Mouse (Mus musculus) kidney, embryonic 14.5 days (tissue): ENCODE measurements around the gene Bcat1. TPM values are rescaled to one million over a fixed set of nuclear protein-coding genes. Genes with fewer than 3 reads are reported as not detected.

ENCODE experiments used
- ATAC-seq: fragments of 200-750 bp; cut with Nextera tagmentation; 2 replicates; pipeline ENCODE4 v1.8.0; 2017; ENCODE audit warnings: moderate number of reproducible peaks, mild to moderate bottlenecking, moderate TSS enrichment, moderate library complexity; ENCODE audit not compliant: low FRiP score, low TSS enrichment
- H3K27ac ChIP-seq: fragments of 300-500 bp; sonication (generic); 2 replicates; pipeline ENCODE4 v1.5.1; 2014; ENCODE audit warnings: low read depth, mild to moderate bottlenecking, low read length, moderate library complexity, mixed read lengths
- H3K27me3 ChIP-seq: fragments of 300-500 bp; sonication (generic); 2 replicates; pipeline ENCODE4 v1.6.1; 2014; ENCODE audit warnings: mild to moderate bottlenecking, low read length; ENCODE audit not compliant: control insufficient read depth, insufficient read depth
- H3K36me3 ChIP-seq: fragments of 300-500 bp; sonication (generic); 2 replicates; pipeline ENCODE4 v1.6.1; 2014; ENCODE audit warnings: low read length, mixed read lengths; ENCODE audit not compliant: control insufficient read depth, insufficient read depth
- H3K4me1 ChIP-seq: fragments of 300-500 bp; sonication (generic); 2 replicates; pipeline ENCODE4 v1.6.1; 2014; ENCODE audit warnings: low read length, mixed read lengths; ENCODE audit not compliant: control insufficient read depth, insufficient read depth
- H3K4me2 ChIP-seq: fragments of 300-500 bp; sonication (generic); replicated peaks from 2 replicates; pipeline ENCODE4 v1.6.1; 2014; ENCODE audit warnings: low read depth, mild to moderate bottlenecking, low read length
- H3K4me3 ChIP-seq: fragments of 300-500 bp; sonication (generic); 2 replicates; pipeline ENCODE4 v1.5.1; 2014; ENCODE audit warnings: mild to moderate bottlenecking, low read length
- H3K9ac ChIP-seq: fragments of 300-500 bp; sonication (generic); 2 replicates; pipeline ENCODE4 v1.6.1; 2014; ENCODE audit warnings: low read depth, mild to moderate bottlenecking, low read length, moderate library complexity
- H3K9me3 ChIP-seq: fragments of 300-500 bp; sonication (generic); 2 replicates; pipeline ENCODE4 v1.6.1; 2016; ENCODE audit warnings: low read length; ENCODE audit not compliant: control insufficient read depth
- WGBS: fragments of 180-500 bp; shearing (Covaris S2); extraction: QIAGEN DNeasy Blood & Tissue Kit; methylation state at CpG from one replicate; pipeline ENCODE4 v1.1.7; 2014; 5-methylcytosine and 5-hydroxymethylcytosine counted together
- polyA plus RNA-seq: library from polyadenylated mRNA; unstranded; fragments of >200 nt; fragmentation: Nextera tagmentation; extraction: Ambion mirVana; gene quantifications from 2 replicates; pipeline ENCODE4 v1.2.1, GENCODE M21; 2014

Gene Bcat1
- polyA plus RNA-seq, 1 experiment from 2014 or later, result 8.6 TPM

GRCm38 (mm10) chr6:144961253-144962012 is 114.6 kb downstream of the Bcat1 start:
- 0 out of 2 replicates have a peak, but pooled peaks have one; percentile 24 for ATAC-seq
- H3K27me3 ChIP-seq, result no peaks in the 10 kb centered on the region
- no peaks in the 10 kb centered on the region for H3K9me3 ChIP-seq
- H3K36me3 ChIP-seq, result no peaks in the 10 kb centered on the region
- no peak overlapping the region for H3K27ac ChIP-seq
- H3K4me1 ChIP-seq, result no peaks in the 10 kb centered on the region
- no peak overlapping the region for H3K4me2 ChIP-seq
- 69% methylated on average over 25 of the region's 25 CpGs for WGBS
- no peak overlapping the region for H3K9ac ChIP-seq
- no peak overlapping the region for H3K4me3 ChIP-seq

GRCm38 (mm10) chr6:144955887-144956547 is 120.0 kb downstream of the Bcat1 start:
- H3K4me3 ChIP-seq, result no peak overlapping the region
- H3K27ac ChIP-seq, result no peak overlapping the region
- no peak overlapping the region for H3K9ac ChIP-seq
- H3K27me3 ChIP-seq, result no peaks in the 10 kb centered on the region
- H3K4me1 ChIP-seq, result no peaks in the 10 kb centered on the region
- H3K9me3 ChIP-seq, result no peaks in the 10 kb centered on the region
- no peak for ATAC-seq
- WGBS, result 62% methylated on average over 14 of the region's 14 CpGs
- no peaks in the 10 kb centered on the region for H3K36me3 ChIP-seq
- no peak overlapping the region for H3K4me2 ChIP-seq

DNA sequence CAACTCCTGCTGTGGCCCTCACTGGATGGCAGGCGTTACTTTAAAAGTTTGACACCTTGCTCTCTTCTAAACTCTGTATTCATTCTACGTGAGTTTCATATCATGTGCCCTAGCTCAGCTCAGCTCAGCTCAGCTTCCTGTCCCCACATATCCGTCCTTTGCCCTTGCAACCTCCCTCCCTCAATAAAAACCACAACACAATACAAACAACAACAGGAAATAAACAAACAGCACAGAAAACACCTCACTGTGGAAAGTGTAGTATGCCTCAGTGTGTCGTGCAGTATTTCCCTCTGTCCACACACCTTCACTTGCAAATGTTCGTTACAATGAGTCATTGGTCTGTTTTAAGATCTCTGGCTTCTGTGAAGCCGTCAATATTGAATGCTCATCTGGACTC is 123.1 kb downstream of the Bcat1 start:
- H3K36me3 ChIP-seq, result no peaks in the 10 kb centered on the region
- H3K4me1 ChIP-seq, result no peaks in the 10 kb centered on the region
- no peak overlapping the region for H3K27ac ChIP-seq
- H3K27me3 ChIP-seq, result no peaks in the 10 kb centered on the region
- no peak overlapping the region for H3K9ac ChIP-seq
- H3K9me3 ChIP-seq, result no peaks in the 10 kb centered on the region
- no peak for ATAC-seq
- H3K4me3 ChIP-seq, result no peak overlapping the region
- WGBS, result 83% methylated on average over 6 of the region's 6 CpGs
- no peak overlapping the region for H3K4me2 ChIP-seq

DNA sequence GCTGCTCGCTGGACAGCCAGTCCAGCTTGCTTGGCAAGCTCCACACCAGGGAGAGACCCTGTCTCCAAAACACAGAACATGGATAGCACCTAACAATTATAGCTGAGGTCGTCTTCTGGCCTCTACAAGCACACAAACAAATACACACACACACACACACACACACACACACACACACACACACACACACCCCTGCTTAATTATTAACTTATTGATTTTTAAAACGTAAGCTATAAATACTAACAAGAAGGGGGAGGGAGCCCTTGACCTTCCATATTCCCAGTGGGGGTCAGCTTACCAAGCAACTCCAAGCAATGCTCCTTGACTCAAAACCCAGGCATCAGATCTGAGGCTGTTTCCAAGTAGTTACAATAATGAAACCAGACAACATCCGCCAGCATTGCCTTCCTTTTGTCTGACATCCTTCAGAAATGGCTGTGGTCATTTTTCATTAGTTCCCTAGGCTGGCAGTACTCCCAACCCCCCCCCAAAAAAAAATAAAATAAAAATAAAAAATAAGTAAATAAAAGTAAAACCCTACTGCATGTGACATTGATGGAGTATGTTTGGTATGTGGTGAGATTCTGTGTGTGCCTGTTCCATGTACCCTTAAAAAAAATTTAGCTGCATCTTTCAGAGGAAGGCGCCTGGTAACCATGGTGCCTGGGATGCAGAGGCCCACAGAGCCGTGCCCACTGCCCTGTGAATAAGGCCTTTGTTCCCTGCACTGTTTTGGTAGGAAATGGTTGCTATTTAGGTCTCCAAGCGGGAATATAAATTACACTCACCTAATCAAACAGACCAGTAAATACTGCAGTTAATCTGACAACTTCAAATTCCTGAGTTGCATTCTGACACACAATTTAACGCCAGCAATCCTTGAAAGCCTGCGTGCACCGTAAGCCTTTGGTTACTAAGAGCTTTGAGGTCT is 131.3 kb downstream of the Bcat1 start:
- Histone ChIP-seq H3K9ac (no peak overlapping the region), H3K36me3 (no peaks in the 10 kb centered on the region), H3K27ac (no peak overlapping the region), H3K9me3 (no peaks in the 10 kb centered on the region), H3K4me1 (0 out of 2 replicates have a peak, but pooled peaks cover 12% of the 10 kb centered on the region), H3K4me2 (no peak overlapping the region), H3K27me3 (no peaks in the 10 kb centered on the region), H3K4me3 (no peak overlapping the region)
- 34% methylated on average over 10 of the region's 10 CpGs for WGBS
- ATAC-seq, result peak; percentile 56; the same call in 1 of the 2 replicates

Other genes with a start within 250 kb of the Bcat1 start
- 1.0 and 1.3 TPM in 2 replicates for gene Lrmp, start 39.5 kb upstream of the Bcat1 start, polyA plus RNA-seq
- gene Casc1, start 134.8 kb upstream of the Bcat1 start, polyA plus RNA-seq, result 0.20 and 0.79 TPM in 2 replicates
- gene Etfrf1, start 134.9 kb upstream of the Bcat1 start, polyA plus RNA-seq, result 39.2 and 47.3 TPM in 2 replicates
- gene Kras, start 174.1 kb upstream of the Bcat1 start, polyA plus RNA-seq, result 79.4 and 97.9 TPM in 2 replicates